Comparison of ENCODE assay signal across 8 mouse cellular contexts in genomic region chr7:19473875-19474443, GRCm38 (mm10). TPM values are rescaled to one million over a fixed set of nuclear protein-coding genes. Genes with fewer than 3 reads are reported as not detected.
DNase-seq lines count a peak whose midpoint lies in the region; ATAC-seq and TF ChIP-seq lines count a peak whose summit lies in the region.

No protein-coding gene starts in this region.

- H3K9me3 ChIP-seq in embryonic facial prominence, embryonic 12.5 days = no peaks in the 10 kb centered on the region
- no peaks in the 10 kb centered on the region for H3K9me3 ChIP-seq in limb, embryonic 13.5 days
- no peaks in the 10 kb centered on the region for H3K9me3 ChIP-seq in midbrain, embryonic 14.5 days (ENCODE audit: control insufficient read depth, low read length)

- TF ChIP-seq CTCF in bone marrow macrophage, adult 2 months (IDR thresholded peaks at IDR 0.05; ENCODE audit: low read depth, low read length) = no peak
- TF ChIP-seq CTCF in heart, adult 2 months (IDR thresholded peaks at IDR 0.05) = no peak
- no peak for TF ChIP-seq CTCF in kidney, adult 2 months (conservative IDR thresholded peaks at IDR 0.05; ENCODE audit: insufficient read depth, insufficient read length, low read depth, low read length)
- no peak for TF ChIP-seq CTCF in spleen, adult 2 months (IDR thresholded peaks at IDR 0.05; ENCODE audit: extremely low read depth, insufficient read depth, insufficient read length, insufficient replicate concordance)

- H3K36me3 ChIP-seq in embryonic facial prominence, embryonic 12.5 days = no peaks in the 10 kb centered on the region
- no peaks in the 10 kb centered on the region for H3K36me3 ChIP-seq in heart, adult 2 months (ENCODE audit: control insufficient read depth, insufficient read depth, low read length)
- no peaks in the 10 kb centered on the region for H3K36me3 ChIP-seq in kidney, adult 2 months (ENCODE audit: control insufficient read depth, insufficient read depth, low read length)
- no peaks in the 10 kb centered on the region for H3K36me3 ChIP-seq in limb, embryonic 13.5 days
- H3K36me3 ChIP-seq in midbrain, embryonic 14.5 days (ENCODE audit: control insufficient read depth, insufficient read depth, low read length) = no peaks in the 10 kb centered on the region
- no peaks in the 10 kb centered on the region for H3K36me3 ChIP-seq in spleen, adult 2 months (ENCODE audit: control insufficient read depth, insufficient read depth, low read length)

- H3K9ac ChIP-seq in embryonic facial prominence, embryonic 12.5 days = peak overlapping the region; percentile 64
- H3K9ac ChIP-seq in heart, adult 2 months (ENCODE audit: low read depth, low read length) = peak overlapping the region; percentile 82
- H3K9ac ChIP-seq in limb, embryonic 13.5 days = peak overlapping the region; percentile 74
- peak overlapping the region; percentile 73 for H3K9ac ChIP-seq in midbrain, embryonic 14.5 days (replicated peaks; ENCODE audit: low read length)

- H3K27me3 ChIP-seq in embryonic facial prominence, embryonic 12.5 days = peaks cover 63% of the 10 kb centered on the region
- no peaks in the 10 kb centered on the region for H3K27me3 ChIP-seq in heart, adult 2 months (ENCODE audit: control insufficient read depth, insufficient read depth, low read length)
- H3K27me3 ChIP-seq in kidney, adult 2 months (replicated peaks; ENCODE audit: control insufficient read depth, insufficient read depth, low read length) = no peaks in the 10 kb centered on the region
- peaks cover 71% of the 10 kb centered on the region for H3K27me3 ChIP-seq in limb, embryonic 13.5 days
- H3K27me3 ChIP-seq in midbrain, embryonic 14.5 days (ENCODE audit: control insufficient read depth, insufficient read depth, low read length) = peaks cover 55% of the 10 kb centered on the region
- H3K27me3 ChIP-seq in spleen, adult 2 months (ENCODE audit: control insufficient read depth, insufficient read depth, low read length) = peaks cover 2% of the 10 kb centered on the region

- peak overlapping the region; percentile 66 for H3K4me3 ChIP-seq in bone marrow macrophage, adult 2 months (ENCODE audit: insufficient read depth, low read length)
- H3K4me3 ChIP-seq in embryonic facial prominence, embryonic 12.5 days = peak overlapping the region; percentile 52
- peak overlapping the region; percentile 46 for H3K4me3 ChIP-seq in heart, adult 2 months
- peak overlapping the region; percentile 47 for H3K4me3 ChIP-seq in kidney, adult 2 months (ENCODE audit: insufficient read depth, low read depth, low read length)
- H3K4me3 ChIP-seq in limb, embryonic 13.5 days = peak overlapping the region; percentile 55
- H3K4me3 ChIP-seq in midbrain, embryonic 14.5 days (replicated peaks; ENCODE audit: low read depth, low read length) = peak overlapping the region; percentile 43
- peak overlapping the region; percentile 54 for H3K4me3 ChIP-seq in spleen, adult 2 months (ENCODE audit: extremely low read depth, insufficient read depth, insufficient read length)

- TF ChIP-seq EP300 in heart, adult 2 months (IDR thresholded peaks at IDR 0.05; ENCODE audit: insufficient read depth, low read depth, low read length) = no peak

- H3K4me1 ChIP-seq in bone marrow macrophage, adult 2 months (ENCODE audit: control insufficient read depth, insufficient read depth, low read length) = peaks cover 29% of the 10 kb centered on the region
- 0 out of 2 replicates have a peak, but pooled peaks cover 5% of the 10 kb centered on the region for H3K4me1 ChIP-seq in embryonic facial prominence, embryonic 12.5 days
- peaks cover 13% of the 10 kb centered on the region for H3K4me1 ChIP-seq in heart, adult 2 months (ENCODE audit: control insufficient read depth, insufficient read depth, low read length)
- no peaks in the 10 kb centered on the region for H3K4me1 ChIP-seq in kidney, adult 2 months (ENCODE audit: control insufficient read depth, insufficient read depth, low read length)
- peaks cover 14% of the 10 kb centered on the region; the same call in 1 of the 2 replicates for H3K4me1 ChIP-seq in limb, embryonic 13.5 days
- H3K4me1 ChIP-seq in midbrain, embryonic 14.5 days (ENCODE audit: control insufficient read depth, insufficient read depth, low read length) = no peaks in the 10 kb centered on the region
- peaks cover 27% of the 10 kb centered on the region for H3K4me1 ChIP-seq in spleen, adult 2 months (ENCODE audit: control insufficient read depth, insufficient read depth, insufficient read length)

- intact Hi-C loops in heart, adult 2 months (cut with DNase I) = no loop called here

- no peaks in the 10 kb centered on the region for H3K79me2 ChIP-seq in heart, adult 2 months (replicated peaks; ENCODE audit: control insufficient read depth, insufficient read depth, low read length)

- ATAC-seq in embryonic facial prominence, embryonic 12.5 days (ENCODE audit: insufficient number of reproducible peaks, insufficient read depth, low FRiP score, low TSS enrichment) = peak; percentile 73
- ATAC-seq in limb, embryonic 13.5 days (ENCODE audit: low FRiP score, low read depth) = peak; percentile 90
- ATAC-seq in midbrain, embryonic 14.5 days (ENCODE audit: low FRiP score, low TSS enrichment) = peak; percentile 86
- ATAC-seq in activated CD4-positive, CD25-positive, alpha-beta regulatory T cell, adult 4 months = no peak

- H3K4me2 ChIP-seq in embryonic facial prominence, embryonic 12.5 days (replicated peaks) = peak overlapping the region; percentile 76
- peak overlapping the region; percentile 76 for H3K4me2 ChIP-seq in limb, embryonic 13.5 days (replicated peaks)
- H3K4me2 ChIP-seq in midbrain, embryonic 14.5 days (ENCODE audit: low read length) = peak overlapping the region; percentile 71

- under 1% methylated on average over 87 of the region's 89 CpGs for WGBS in embryonic facial prominence, embryonic 12.5 days
- 1% methylated on average over 88 of the region's 89 CpGs for WGBS in heart, adult 2 months
- under 1% methylated on average over 88 of the region's 89 CpGs for WGBS in kidney, adult 2 months
- WGBS in limb, embryonic 13.5 days = 1% methylated on average over 65 of the region's 89 CpGs
- under 1% methylated on average over 89 of the region's 89 CpGs for WGBS in midbrain, embryonic 14.5 days
- WGBS in spleen, adult 2 months = 7% methylated on average over 76 of the region's 89 CpGs

- peak overlapping the region; percentile 57 for H3K27ac ChIP-seq in bone marrow macrophage, adult 2 months (ENCODE audit: insufficient read depth, low read depth, low read length)
- H3K27ac ChIP-seq in embryonic facial prominence, embryonic 12.5 days = peak overlapping the region; percentile 73
- H3K27ac ChIP-seq in heart, adult 2 months = peak overlapping the region; percentile 62
- H3K27ac ChIP-seq in kidney, adult 2 months (ENCODE audit: insufficient read depth, low read depth, low read length) = peak overlapping the region; percentile 87
- H3K27ac ChIP-seq in limb, embryonic 13.5 days = peak overlapping the region; percentile 67; the same call in 1 of the 2 replicates
- peak overlapping the region; percentile 70 for H3K27ac ChIP-seq in midbrain, embryonic 14.5 days (replicated peaks; ENCODE audit: low read depth, low read length)
- H3K27ac ChIP-seq in spleen, adult 2 months (ENCODE audit: insufficient read depth, low read length) = peak overlapping the region; percentile 40; the same call in 1 of the 2 replicates

- DNase-seq in heart, adult 2 months = peak; percentile 83 to 88
- DNase-seq in kidney, adult 2 months = peak; percentile 72
- DNase-seq in midbrain, embryonic 14.5 days = peak; percentile 95
- peak in 1 of 2 experiments; percentile 32 for DNase-seq in spleen, adult 2 months (ENCODE audit: low read depth in 1 of 2, low spot score in 2 of 2)

- no peak for TF ChIP-seq POLR2A in bone marrow macrophage, adult 2 months (IDR thresholded peaks at IDR 0.05; ENCODE audit: borderline replicate concordance, low read depth, low read length)
- TF ChIP-seq POLR2A in heart, adult 2 months (IDR thresholded peaks at IDR 0.05; ENCODE audit: insufficient read depth, low read depth, low read length) = no peak
- no peak for TF ChIP-seq POLR2A in kidney, adult 2 months (IDR thresholded peaks at IDR 0.05; ENCODE audit: low read depth, low read length)
- no peak for TF ChIP-seq POLR2A in spleen, adult 2 months (IDR thresholded peaks at IDR 0.05; ENCODE audit: low read depth, low read length)

RNA-seq across cellular contexts. Expression of gene Exoc3l2, which starts 10.8 kb away (rescaled TPM):
- polyA plus RNA-seq in bone marrow macrophage, adult 2 months (2012; ENCODE audit: insufficient read depth, insufficient read length, missing spikeins) = not detected in 2 replicates
- polyA plus RNA-seq in embryonic facial prominence, embryonic 12.5 days (2016; fragmentation: Nextera tagmentation; extraction: Ambion mirVana) = 1.0 and 1.8 TPM in 2 replicates
- total RNA-seq in heart, adult 2 months (2021) = 1 to 10 TPM in 1 of 2 experiments, under 1 TPM in 1; 0.80 to 1.2 TPM
- 1.5 and 1.7 TPM in 2 replicates for polyA plus RNA-seq in heart, adult 2 months (2012; rRNA removed)
- 41.6 and 46.6 TPM in 2 replicates for polyA plus RNA-seq in kidney, adult 2 months (2012; rRNA removed)
- polyA plus RNA-seq in limb, embryonic 13.5 days (2015; fragmentation: Nextera tagmentation; extraction: Ambion mirVana) = 1.1 and 1.3 TPM in 2 replicates
- polyA plus RNA-seq in midbrain, embryonic 14.5 days (2014; fragmentation: Nextera tagmentation; extraction: Ambion mirVana) = 0.12 and 0.29 TPM in 2 replicates
- 7.1 and 7.7 TPM in 2 replicates for polyA plus RNA-seq in spleen, adult 2 months (2012; rRNA removed)
- not detected for polyA plus RNA-seq in activated CD4-positive, CD25-positive, alpha-beta regulatory T cell, adult 4 months (2017; shearing (Covaris generic))

RNA-seq across cellular contexts. Expression of gene Mark4, which starts 15.3 kb away (rescaled TPM):
- polyA plus RNA-seq in bone marrow macrophage, adult 2 months (2012; ENCODE audit: insufficient read depth, insufficient read length, missing spikeins) = 21.3 and 21.4 TPM in 2 replicates
- 16.3 and 17.9 TPM in 2 replicates for polyA plus RNA-seq in embryonic facial prominence, embryonic 12.5 days (2016; fragmentation: Nextera tagmentation; extraction: Ambion mirVana)
- 10 to 100 TPM; 22.4 to 27.2 TPM for total RNA-seq in heart, adult 2 months (2021)
- 11.1 and 11.8 TPM in 2 replicates for polyA plus RNA-seq in heart, adult 2 months (2012; rRNA removed)
- polyA plus RNA-seq in kidney, adult 2 months (2012; rRNA removed) = 16.1 and 18.2 TPM in 2 replicates
- 9.8 and 10.3 TPM in 2 replicates for polyA plus RNA-seq in limb, embryonic 13.5 days (2015; fragmentation: Nextera tagmentation; extraction: Ambion mirVana)
- polyA plus RNA-seq in midbrain, embryonic 14.5 days (2014; fragmentation: Nextera tagmentation; extraction: Ambion mirVana) = 18.8 and 20.3 TPM in 2 replicates
- 14.6 and 23.4 TPM in 2 replicates for polyA plus RNA-seq in spleen, adult 2 months (2012; rRNA removed)
- polyA plus RNA-seq in activated CD4-positive, CD25-positive, alpha-beta regulatory T cell, adult 4 months (2017; shearing (Covaris generic)) = 1 to 10 TPM; 1.2 to 2.7 TPM

RNA-seq across cellular contexts. Expression of gene Bloc1s3, which starts 34.2 kb away (rescaled TPM):
- polyA plus RNA-seq in bone marrow macrophage, adult 2 months (2012; ENCODE audit: insufficient read depth, insufficient read length, missing spikeins) = 9.7 and 11.0 TPM in 2 replicates
- polyA plus RNA-seq in embryonic facial prominence, embryonic 12.5 days (2016; fragmentation: Nextera tagmentation; extraction: Ambion mirVana) = 4.1 and 4.6 TPM in 2 replicates
- 1 to 10 TPM; 2.2 to 2.5 TPM for total RNA-seq in heart, adult 2 months (2021)
- polyA plus RNA-seq in heart, adult 2 months (2012; rRNA removed) = 3.9 and 5.4 TPM in 2 replicates
- polyA plus RNA-seq in kidney, adult 2 months (2012; rRNA removed) = 8.6 and 10.3 TPM in 2 replicates
- 2.5 TPM in 2 replicates for polyA plus RNA-seq in limb, embryonic 13.5 days (2015; fragmentation: Nextera tagmentation; extraction: Ambion mirVana)
- polyA plus RNA-seq in midbrain, embryonic 14.5 days (2014; fragmentation: Nextera tagmentation; extraction: Ambion mirVana) = 2.5 and 6.1 TPM in 2 replicates
- polyA plus RNA-seq in spleen, adult 2 months (2012; rRNA removed) = 8.8 and 13.9 TPM in 2 replicates
- polyA plus RNA-seq in activated CD4-positive, CD25-positive, alpha-beta regulatory T cell, adult 4 months (2017; shearing (Covaris generic)) = under 1 TPM; 0.90 to 0.91 TPM

RNA-seq across cellular contexts. Expression of gene Trappc6a, which starts 34.2 kb away (rescaled TPM):
- 51.4 and 57.0 TPM in 2 replicates for polyA plus RNA-seq in bone marrow macrophage, adult 2 months (2012; ENCODE audit: insufficient read depth, insufficient read length, missing spikeins)
- 61.7 and 63.5 TPM in 2 replicates for polyA plus RNA-seq in embryonic facial prominence, embryonic 12.5 days (2016; fragmentation: Nextera tagmentation; extraction: Ambion mirVana)
- total RNA-seq in heart, adult 2 months (2021) = 10 to 100 TPM; 32.2 to 33.5 TPM
- 32.9 and 45.0 TPM in 2 replicates for polyA plus RNA-seq in heart, adult 2 months (2012; rRNA removed)
- polyA plus RNA-seq in kidney, adult 2 months (2012; rRNA removed) = 62.3 and 74.6 TPM in 2 replicates
- 67.5 and 67.8 TPM in 2 replicates for polyA plus RNA-seq in limb, embryonic 13.5 days (2015; fragmentation: Nextera tagmentation; extraction: Ambion mirVana)
- polyA plus RNA-seq in midbrain, embryonic 14.5 days (2014; fragmentation: Nextera tagmentation; extraction: Ambion mirVana) = 30.1 and 36.6 TPM in 2 replicates
- 54.4 and 75.5 TPM in 2 replicates for polyA plus RNA-seq in spleen, adult 2 months (2012; rRNA removed)
- polyA plus RNA-seq in activated CD4-positive, CD25-positive, alpha-beta regulatory T cell, adult 4 months (2017; shearing (Covaris generic)) = 10 to 100 TPM; 38.7 to 44.6 TPM

RNA-seq across cellular contexts. Expression of gene Nkpd1, which starts 43.7 kb away (rescaled TPM):
- polyA plus RNA-seq in bone marrow macrophage, adult 2 months (2012; ENCODE audit: insufficient read depth, insufficient read length, missing spikeins) = not detected in 2 replicates
- polyA plus RNA-seq in embryonic facial prominence, embryonic 12.5 days (2016; fragmentation: Nextera tagmentation; extraction: Ambion mirVana) = 0.06 TPM in 1 of 2 replicates, not detected in the other
- total RNA-seq in heart, adult 2 months (2021) = not detected
- 0.06 TPM in 1 of 2 replicates, not detected in the other for polyA plus RNA-seq in heart, adult 2 months (2012; rRNA removed)
- 0.11 and 0.16 TPM in 2 replicates for polyA plus RNA-seq in kidney, adult 2 months (2012; rRNA removed)
- 0.10 and 0.11 TPM in 2 replicates for polyA plus RNA-seq in limb, embryonic 13.5 days (2015; fragmentation: Nextera tagmentation; extraction: Ambion mirVana)
- 0.51 and 0.74 TPM in 2 replicates for polyA plus RNA-seq in midbrain, embryonic 14.5 days (2014; fragmentation: Nextera tagmentation; extraction: Ambion mirVana)
- 2.2 and 2.3 TPM in 2 replicates for polyA plus RNA-seq in spleen, adult 2 months (2012; rRNA removed)
- not detected for polyA plus RNA-seq in activated CD4-positive, CD25-positive, alpha-beta regulatory T cell, adult 4 months (2017; shearing (Covaris generic))
